Mouse (Mus musculus) stomach, postnatal 0 days (tissue): ENCODE measurements around the gene Prm1.

Source experiments
- CTCF ChIP-seq: IDR thresholded peaks from 2 replicates; pipeline ENCODE4 v1.5.1; 2016; ENCODE audit warnings: antibody characterized with exemption, low read depth, mild to moderate bottlenecking, moderate library complexity
- EP300 ChIP-seq: optimal IDR thresholded peaks from 2 replicates; pipeline ENCODE3; 2016; ENCODE audit warnings: antibody characterized with exemption

- TF ChIP-seq CTCF (no peak), EP300 (no peak)
Measured at GRCm38 (mm10) chr16:10782377-10783151, 23.1 kb downstream of the Prm1 start.
